ENCODE assay signal across 13 mouse cellular contexts in genomic region chr14:122383931-122384330, GRCm38 (mm10).
DNase-seq lines count a peak whose midpoint lies in the region; ATAC-seq lines count a peak whose summit lies in the region.
"Had no signal": no experiment of that assay in that cellular context is flagged by ENCODE, and none has a peak within 500 bp of the region (broad histone marks: within the 10 kb centered on the region; RNA-seq: fewer than 3 reads in every experiment).

No protein-coding gene starts in this region.

- ATAC-seq in hindbrain, embryonic 14.5 days (ENCODE audit: low FRiP score) = no peak
- no peak for ATAC-seq in forebrain, embryonic 15.5 days (replicated peaks)
- ATAC-seq: lung, postnatal 0 days had no signal

- no peaks in the 10 kb centered on the region for H3K36me3 ChIP-seq in hindbrain, embryonic 14.5 days (replicated peaks; ENCODE audit: control insufficient read depth, insufficient read depth)
- no peaks in the 10 kb centered on the region for H3K36me3 ChIP-seq in hindbrain, embryonic 10.5 days
- H3K36me3 ChIP-seq in forebrain, embryonic 15.5 days = no peaks in the 10 kb centered on the region
- H3K36me3 ChIP-seq: limb, embryonic 12.5 days had no signal

- 0 out of 2 replicates have a peak overlapping the region, but pooled peaks have one; percentile 22 for H3K4me2 ChIP-seq in hindbrain, embryonic 14.5 days (replicated peaks)
- no peak overlapping the region for H3K4me2 ChIP-seq in forebrain, embryonic 15.5 days (replicated peaks)

- H3K4me1 ChIP-seq in hindbrain, embryonic 14.5 days (replicated peaks; ENCODE audit: control insufficient read depth, insufficient read depth, low read length) = peaks cover 10% of the 10 kb centered on the region; the same call in 1 of the 2 replicates
- H3K4me1 ChIP-seq in hindbrain, embryonic 10.5 days (replicated peaks) = peaks cover 29% of the 10 kb centered on the region
- H3K4me1 ChIP-seq in forebrain, embryonic 15.5 days = peaks cover 14% of the 10 kb centered on the region

- 0 out of 2 replicates have a peak overlapping the region, but pooled peaks have one; percentile 51 for H3K27ac ChIP-seq in hindbrain, embryonic 14.5 days
- no peak overlapping the region for H3K27ac ChIP-seq in hindbrain, embryonic 10.5 days
- 0 out of 2 replicates have a peak overlapping the region, but pooled peaks have one; percentile 0 for H3K27ac ChIP-seq in forebrain, embryonic 15.5 days (replicated peaks)
- H3K27ac ChIP-seq: limb, embryonic 12.5 days; liver, embryonic 14.5 days had no signal

- H3K27me3 ChIP-seq in hindbrain, embryonic 14.5 days (ENCODE audit: control insufficient read depth, insufficient read depth, low read length) = peaks cover 17% of the 10 kb centered on the region
- H3K27me3 ChIP-seq in hindbrain, embryonic 10.5 days (ENCODE audit: insufficient read depth, poor library complexity, severe bottlenecking) = peaks cover 32% of the 10 kb centered on the region
- peaks cover 31% of the 10 kb centered on the region for H3K27me3 ChIP-seq in forebrain, embryonic 15.5 days

- no peak for DNase-seq in hindbrain, embryonic 14.5 days (ENCODE audit: low spot score)
- no peak for DNase-seq in hindbrain, embryonic 10.5 days (ENCODE audit: low spot score)
- DNase-seq in cerebellum, adult 11-12 months = peak; percentile 51
- peak; percentile 67 for DNase-seq in cerebellum, adult 8-10 months
- no peak for DNase-seq in kidney, adult 18-20 months
- no peak for DNase-seq in testis, postnatal 10 days (ENCODE audit: low spot score)
- DNase-seq: gastrocnemius, postnatal 14 days; spleen, adult 18-20 months; thymus, adult 2 months had no signal

- no peaks in the 10 kb centered on the region for H3K9me3 ChIP-seq in hindbrain, embryonic 14.5 days (ENCODE audit: control insufficient read depth, low read length)
- H3K9me3 ChIP-seq in hindbrain, embryonic 10.5 days = no peaks in the 10 kb centered on the region
- H3K9me3 ChIP-seq in forebrain, embryonic 15.5 days = no peaks in the 10 kb centered on the region
- H3K9me3 ChIP-seq: limb, embryonic 12.5 days had no signal

- whole genome bisulfite sequencing in hindbrain, embryonic 14.5 days = 89% methylated on average over 6 of the region's 6 CpGs
- 91% methylated on average over 6 of the region's 6 CpGs for WGBS in hindbrain, embryonic 10.5 days
- WGBS in forebrain, embryonic 15.5 days = 81% methylated on average over 6 of the region's 6 CpGs

- peak overlapping the region; percentile 5; the same call in 1 of the 2 replicates for H3K9ac ChIP-seq in hindbrain, embryonic 14.5 days
- no peak overlapping the region for H3K9ac ChIP-seq in forebrain, embryonic 15.5 days (replicated peaks)
- H3K9ac ChIP-seq: limb, embryonic 12.5 days; liver, embryonic 14.5 days had no signal

- H3K4me3 ChIP-seq in hindbrain, embryonic 14.5 days (replicated peaks; ENCODE audit: low read length) = no peak overlapping the region
- H3K4me3 ChIP-seq in hindbrain, embryonic 10.5 days = no peak overlapping the region
- no peak overlapping the region for H3K4me3 ChIP-seq in forebrain, embryonic 15.5 days
- H3K4me3 ChIP-seq: limb, embryonic 12.5 days had no signal

Comparison
In these comparisons a context has a peak if more than half of its experiments do, and no peak if none do; other contexts are left out.
1. DNase-seq: peak in cerebellum, adult 11-12 months (single experiment) and cerebellum, adult 8-10 months (single experiment); none in hindbrain, embryonic 14.5 days (single experiment), hindbrain, embryonic 10.5 days (single experiment), kidney, adult 18-20 months (single experiment) and testis, postnatal 10 days (single experiment).